Mouse (Mus musculus) ES-Bruce4 (cell line): Measurements from ENCODE around the gene Prox1. TPM values are rescaled to one million over a fixed set of nuclear protein-coding genes. Genes with fewer than 3 reads are reported as not detected.

Experiments
- H3K27ac ChIP-seq: 2 replicates; pipeline ENCODE4 v1.5.1; 2012; ENCODE audit warnings: low read length, inconsistent platforms; ENCODE audit not compliant: insufficient read depth
- H3K27me3 ChIP-seq: 2 replicates; pipeline ENCODE4 v1.6.1; 2012; ENCODE audit warnings: mild to moderate bottlenecking, low read length, inconsistent platforms; ENCODE audit not compliant: control insufficient read depth, poor library complexity, insufficient read depth, severe bottlenecking
- H3K36me3 ChIP-seq: 2 replicates; pipeline ENCODE4 v1.6.1; 2012; ENCODE audit warnings: inconsistent platforms, mild to moderate bottlenecking, low read length, moderate library complexity; ENCODE audit not compliant: control insufficient read depth, poor library complexity, insufficient read depth, severe bottlenecking
- H3K4me1 ChIP-seq: one replicate; pipeline ENCODE4 v1.8.1; 2011; ENCODE audit warnings: low read length; ENCODE audit not compliant: control insufficient read depth, insufficient read depth
- H3K4me3 ChIP-seq: 2 replicates; pipeline ENCODE4 v1.5.1; 2011; ENCODE audit warnings: low read depth, mild to moderate bottlenecking, low read length
- H3K9ac ChIP-seq: 2 replicates; pipeline ENCODE4 v1.6.1; 2012; ENCODE audit warnings: low read depth, mild to moderate bottlenecking, inconsistent platforms; ENCODE audit not compliant: poor library complexity, severe bottlenecking
- H3K9me3 ChIP-seq: replicated peaks from 2 replicates; pipeline ENCODE4 v1.6.1; 2012; ENCODE audit warnings: mild to moderate bottlenecking, low read length, inconsistent platforms; ENCODE audit not compliant: control insufficient read depth, poor library complexity, insufficient read depth, severe bottlenecking
- CTCF ChIP-seq: IDR thresholded peaks from one replicate; pipeline ENCODE4 v1.8.1; 2011; ENCODE audit warnings: low read depth, low read length
- EP300 ChIP-seq: IDR thresholded peaks from 2 replicates; pipeline ENCODE4 v1.6.1; 2011; ENCODE audit warnings: low read depth, low read length; ENCODE audit not compliant: insufficient read depth
- POLR2A ChIP-seq: IDR thresholded peaks from one replicate; pipeline ENCODE4 v1.8.1; 2011; ENCODE audit warnings: low read length; ENCODE audit not compliant: insufficient read depth
- polyA plus RNA-seq: library from polyadenylated mRNA; stranded (reverse); fragments of >200 nt; gene quantifications from 2 replicates; pipeline ENCODE4 v1.2.4, GENCODE M21; 2011; ENCODE audit warnings: low read depth; ENCODE audit not compliant: missing spikeins, insufficient read depth, insufficient read length

The Prox1 gene
- polyA plus RNA-seq, 1 experiment, result 1.7 TPM

- Histone ChIP-seq H3K9me3 (0 out of 2 replicates have a peak, but pooled peaks cover 3% of the 10 kb centered on the region), H3K4me3 (peak overlapping the region; percentile 54), H3K9ac (no peak overlapping the region), H3K27ac (no peak overlapping the region), H3K4me1 (no peaks in the 10 kb centered on the region), H3K27me3 (peaks cover 21% of the 10 kb centered on the region), H3K36me3 (no peaks in the 10 kb centered on the region)
- TF ChIP-seq EP300 (no peak), POLR2A (no peak), CTCF (no peak)
These were observed 4.5 kb upstream of the Prox1 start for GRCm38 (mm10) chr1:190174671-190175661.

GRCm38 (mm10) chr1:190174231-190174630 is 3.7 kb upstream of the Prox1 start:
- H3K4me3 ChIP-seq, result no peak overlapping the region

GRCm38 (mm10) chr1:190173596-190173995 is 3.1 kb upstream of the Prox1 start:
- Histone ChIP-seq H3K4me3 (no peak overlapping the region), H3K36me3 (no peaks in the 10 kb centered on the region), H3K4me1 (no peaks in the 10 kb centered on the region), H3K9ac (no peak overlapping the region), H3K27ac (no peak overlapping the region), H3K27me3 (peaks cover 23% of the 10 kb centered on the region), H3K9me3 (no peaks in the 10 kb centered on the region)
- TF ChIP-seq CTCF (no peak), EP300 (no peak), POLR2A (no peak)

More at GRCm38 (mm10) chr1:190174231-190174630, 3.7 kb upstream of the Prox1 start:
- no peak overlapping the region for H3K27ac ChIP-seq
- 0 out of 2 replicates have a peak, but pooled peaks cover 3% of the 10 kb centered on the region for H3K9me3 ChIP-seq
- TF ChIP-seq POLR2A, result no peak
- TF ChIP-seq CTCF, result no peak
- no peak for TF ChIP-seq EP300
- no peaks in the 10 kb centered on the region for H3K4me1 ChIP-seq
- H3K9ac ChIP-seq, result no peak overlapping the region
- no peaks in the 10 kb centered on the region for H3K36me3 ChIP-seq
- peaks cover 21% of the 10 kb centered on the region for H3K27me3 ChIP-seq

GRCm38 (mm10) chr1:190172979-190173461 is 2.5 kb upstream of the Prox1 start:
- H3K9me3 ChIP-seq, result no peaks in the 10 kb centered on the region
- no peaks in the 10 kb centered on the region for H3K4me1 ChIP-seq
- no peak overlapping the region for H3K27ac ChIP-seq
- peaks cover 25% of the 10 kb centered on the region for H3K27me3 ChIP-seq
- H3K36me3 ChIP-seq, result no peaks in the 10 kb centered on the region
- no peak overlapping the region for H3K9ac ChIP-seq
- H3K4me3 ChIP-seq, result peak overlapping the region; percentile 23; the same call in 1 of the 2 replicates
- TF ChIP-seq EP300 (no peak), CTCF (no peak), POLR2A (no peak)

- Histone ChIP-seq H3K9ac (no peak overlapping the region), H3K9me3 (no peaks in the 10 kb centered on the region), H3K27me3 (peaks cover 26% of the 10 kb centered on the region), H3K36me3 (no peaks in the 10 kb centered on the region), H3K4me1 (no peaks in the 10 kb centered on the region), H3K4me3 (peak overlapping the region; percentile 23; the same call in 1 of the 2 replicates), H3K27ac (no peak overlapping the region)
- TF ChIP-seq EP300, result no peak
- TF ChIP-seq POLR2A, result no peak
- no peak for TF ChIP-seq CTCF
These were observed 1.9 kb upstream of the Prox1 start for GRCm38 (mm10) chr1:190172311-190172978.
